Mouse (Mus musculus) midbrain, embryonic 12.5 days (tissue): ENCODE measurements around the gene Irf2. TPM values are rescaled to one million over a fixed set of nuclear protein-coding genes. Genes with fewer than 3 reads are reported as not detected.

ENCODE experiments used
- ATAC-seq: fragments of 200-750 bp; cut with Nextera tagmentation; 2 replicates; pipeline ENCODE4 v1.8.0; 2017; ENCODE audit warnings: low read depth, moderate TSS enrichment, moderate library complexity; ENCODE audit not compliant: low FRiP score
- H3K27ac ChIP-seq: fragments of 300-500 bp; sonication (generic); replicated peaks from 2 replicates; pipeline ENCODE4 v1.5.1; 2016; ENCODE audit warnings: mild to moderate bottlenecking
- H3K27me3 ChIP-seq: fragments of 300-500 bp; sonication (generic); 2 replicates; pipeline ENCODE4 v1.6.1; 2016; ENCODE audit warnings: mild to moderate bottlenecking
- H3K36me3 ChIP-seq: fragments of 300-500 bp; sonication (generic); 2 replicates; pipeline ENCODE4 v1.6.1; 2016
- H3K4me1 ChIP-seq: fragments of 300-500 bp; sonication (generic); 2 replicates; pipeline ENCODE4 v1.6.1; 2016
- H3K4me2 ChIP-seq: fragments of 300-500 bp; sonication (generic); replicated peaks from 2 replicates; pipeline ENCODE4 v1.6.1; 2016; ENCODE audit warnings: mild to moderate bottlenecking, moderate library complexity
- H3K4me3 ChIP-seq: fragments of 300-500 bp; sonication (generic); 2 replicates; pipeline ENCODE4 v1.5.1; 2016; ENCODE audit warnings: mild to moderate bottlenecking
- H3K9ac ChIP-seq: fragments of 300-500 bp; sonication (generic); replicated peaks from 2 replicates; pipeline ENCODE4 v1.6.1; 2016; ENCODE audit warnings: mild to moderate bottlenecking, moderate library complexity
- H3K9me3 ChIP-seq: fragments of 300-500 bp; sonication (generic); 2 replicates; pipeline ENCODE4 v1.6.1; 2016; ENCODE audit warnings: mild to moderate bottlenecking
- WGBS: fragments of 180-500 bp; shearing (Covaris S2); methylation state at CpG from one replicate; pipeline ENCODE4 v1.1.7; 2016; 5-methylcytosine and 5-hydroxymethylcytosine counted together
- polyA plus RNA-seq: library from polyadenylated mRNA; unstranded; fragments of >200 nt; fragmentation: Nextera tagmentation; extraction: Ambion mirVana; gene quantifications from 2 replicates; pipeline ENCODE4 v1.2.1, GENCODE M21; 2016

The Irf2 gene
- polyA plus RNA-seq, 1 experiment from 2014 or later = 7.7 TPM

DNA sequence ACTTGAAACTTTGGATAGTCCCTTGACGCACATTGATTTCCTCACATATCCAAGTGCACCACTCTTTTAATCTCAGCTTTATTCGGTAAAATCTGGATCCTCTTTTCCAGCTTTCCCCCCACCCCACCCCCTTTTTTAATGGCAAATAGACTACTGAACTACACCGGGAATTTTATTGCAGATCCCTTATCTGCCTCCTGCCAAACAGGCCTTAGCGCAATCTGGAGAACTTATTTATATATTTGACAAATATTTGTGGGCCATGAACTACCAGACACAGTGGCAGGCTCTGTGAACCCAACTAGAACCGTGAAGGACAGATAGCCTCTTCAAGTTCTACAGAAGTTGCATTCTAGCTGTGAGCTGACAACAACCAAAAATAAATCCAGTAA lies 3.2 kb downstream of the Irf2 start:
- peaks cover 5% of the 10 kb centered on the region; the same call in 1 of the 2 replicates for H3K27me3 ChIP-seq
- no peaks in the 10 kb centered on the region for H3K36me3 ChIP-seq
- no peak for ATAC-seq
- H3K4me3 ChIP-seq = no peak overlapping the region
- H3K4me1 ChIP-seq = peaks cover 12% of the 10 kb centered on the region
- 91% methylated on average over 5 of the region's 5 CpGs for WGBS
- no peak overlapping the region for H3K9ac ChIP-seq
- no peak overlapping the region for H3K4me2 ChIP-seq
- H3K9me3 ChIP-seq = no peaks in the 10 kb centered on the region
- H3K27ac ChIP-seq = no peak overlapping the region

GRCm38 (mm10) chr8:46745464-46745863 lies 5.9 kb downstream of the Irf2 start:
- Histone ChIP-seq H3K9me3 (no peaks in the 10 kb centered on the region), H3K4me3 (no peak overlapping the region), H3K27me3 (no peaks in the 10 kb centered on the region), H3K27ac (no peak overlapping the region), H3K36me3 (no peaks in the 10 kb centered on the region), H3K9ac (no peak overlapping the region), H3K4me2 (no peak overlapping the region), H3K4me1 (peaks cover 12% of the 10 kb centered on the region)
- ATAC-seq = no peak
- WGBS = 89% methylated on average over 1 of the region's 1 CpGs

DNA sequence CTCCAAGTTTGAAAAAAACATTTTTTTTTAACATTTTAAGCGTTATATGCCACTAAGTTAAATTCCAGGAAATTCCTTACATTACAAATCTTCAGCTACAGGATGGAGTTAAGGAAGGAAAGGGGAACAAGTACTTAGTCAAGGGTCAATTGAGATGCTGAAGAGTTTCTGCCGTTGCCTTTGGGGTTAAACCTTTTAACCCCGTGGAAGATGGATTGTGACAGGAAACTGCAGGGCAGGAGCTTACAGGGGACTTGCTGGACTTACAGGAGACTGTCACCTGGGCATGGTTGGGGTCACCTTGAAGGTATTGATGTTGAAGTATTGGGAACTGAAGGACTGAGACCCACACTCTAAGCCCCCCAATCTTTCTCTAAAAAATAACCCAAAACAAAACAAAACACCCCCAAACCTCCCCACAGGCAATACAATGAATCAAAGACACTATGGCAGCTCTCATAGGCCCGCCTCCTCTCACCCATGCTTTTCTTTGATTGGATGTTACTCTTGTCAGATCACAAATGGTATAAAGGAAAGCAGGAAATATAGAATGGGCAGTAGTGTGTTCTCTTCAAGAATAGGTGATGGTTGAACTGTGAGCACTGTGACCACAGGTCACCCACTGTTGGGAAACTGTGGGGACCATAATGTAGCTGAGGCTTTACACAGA lies 7.9 kb downstream of the Irf2 start:
- no peaks in the 10 kb centered on the region for H3K27me3 ChIP-seq

GRCm38 (mm10) chr8:46750000-46750399 lies 10.5 kb downstream of the Irf2 start:
- WGBS = 54% methylated on average over 5 of the region's 5 CpGs
- H3K9ac ChIP-seq = no peak overlapping the region
- H3K27me3 ChIP-seq = no peaks in the 10 kb centered on the region
- H3K4me2 ChIP-seq = no peak overlapping the region
- H3K9me3 ChIP-seq = no peaks in the 10 kb centered on the region
- H3K4me1 ChIP-seq = peaks cover 6% of the 10 kb centered on the region; the same call in 1 of the 2 replicates
- no peak for ATAC-seq
- no peak overlapping the region for H3K4me3 ChIP-seq
- no peak overlapping the region for H3K27ac ChIP-seq
- no peaks in the 10 kb centered on the region for H3K36me3 ChIP-seq

More for the DNA sequence above, 7.9 kb downstream of the Irf2 start:
- H3K9ac ChIP-seq = no peak overlapping the region
- ATAC-seq = no peak
- 52% methylated on average over 4 of the region's 4 CpGs for WGBS
- no peak overlapping the region for H3K4me3 ChIP-seq
- H3K9me3 ChIP-seq = no peaks in the 10 kb centered on the region
- H3K4me1 ChIP-seq = 0 out of 2 replicates have a peak, but pooled peaks cover 6% of the 10 kb centered on the region
- no peak overlapping the region for H3K27ac ChIP-seq
- no peaks in the 10 kb centered on the region for H3K36me3 ChIP-seq
- H3K4me2 ChIP-seq = no peak overlapping the region

DNA sequence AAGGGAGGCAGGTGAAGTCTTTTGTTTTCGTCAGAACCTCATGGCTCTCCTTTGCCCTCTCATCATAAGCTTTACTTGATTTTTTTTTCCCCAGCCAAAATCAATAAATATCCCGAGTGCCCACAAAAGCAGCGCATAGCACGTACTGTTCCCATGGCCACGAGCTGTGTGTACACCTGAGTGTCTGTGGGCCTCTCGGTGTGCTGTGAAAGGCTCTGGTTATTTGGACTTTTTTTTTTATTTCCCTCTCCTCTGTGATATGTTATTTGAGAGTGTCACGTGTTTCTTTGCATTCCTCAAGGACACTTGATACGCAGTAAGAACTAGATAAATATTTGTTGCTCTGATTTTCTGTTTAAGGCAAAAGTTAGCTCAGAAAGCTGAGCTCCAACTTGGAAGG lies 11.0 kb downstream of the Irf2 start:
- Histone ChIP-seq H3K36me3 (no peaks in the 10 kb centered on the region), H3K9me3 (no peaks in the 10 kb centered on the region), H3K27ac (no peak overlapping the region), H3K4me2 (no peak overlapping the region), H3K4me1 (peaks cover 6% of the 10 kb centered on the region; the same call in 1 of the 2 replicates), H3K27me3 (no peaks in the 10 kb centered on the region), H3K9ac (no peak overlapping the region), H3K4me3 (no peak overlapping the region)
- 71% methylated on average over 8 of the region's 8 CpGs for WGBS
- ATAC-seq = no peak

GRCm38 (mm10) chr8:46751151-46751550 lies 11.6 kb downstream of the Irf2 start:
- H3K27me3 ChIP-seq = no peaks in the 10 kb centered on the region
- peaks cover 6% of the 10 kb centered on the region; the same call in 1 of the 2 replicates for H3K4me1 ChIP-seq
- 74% methylated on average over 4 of the region's 4 CpGs for WGBS
- H3K9me3 ChIP-seq = no peaks in the 10 kb centered on the region
- H3K4me2 ChIP-seq = no peak overlapping the region
- no peaks in the 10 kb centered on the region for H3K36me3 ChIP-seq
- no peak overlapping the region for H3K4me3 ChIP-seq
- ATAC-seq = no peak
- H3K9ac ChIP-seq = no peak overlapping the region
- H3K27ac ChIP-seq = no peak overlapping the region

GRCm38 (mm10) chr8:46752986-46753385 lies 13.5 kb downstream of the Irf2 start:
- Histone ChIP-seq H3K9ac (no peak overlapping the region), H3K36me3 (no peaks in the 10 kb centered on the region), H3K4me2 (no peak overlapping the region), H3K27me3 (no peaks in the 10 kb centered on the region), H3K27ac (no peak overlapping the region), H3K4me3 (no peak overlapping the region), H3K9me3 (no peaks in the 10 kb centered on the region), H3K4me1 (peaks cover 6% of the 10 kb centered on the region; the same call in 1 of the 2 replicates)
- WGBS = 65% methylated on average over 12 of the region's 12 CpGs
- no peak for ATAC-seq

GRCm38 (mm10) chr8:46754355-46754754 lies 14.8 kb downstream of the Irf2 start:
- Histone ChIP-seq H3K27me3 (no peaks in the 10 kb centered on the region), H3K27ac (no peak overlapping the region), H3K9me3 (no peaks in the 10 kb centered on the region), H3K4me3 (no peak overlapping the region), H3K4me1 (peaks cover 6% of the 10 kb centered on the region; the same call in 1 of the 2 replicates), H3K9ac (no peak overlapping the region), H3K36me3 (no peaks in the 10 kb centered on the region), H3K4me2 (no peak overlapping the region)
- ATAC-seq = no peak
- WGBS = 96% methylated on average over 5 of the region's 5 CpGs

DNA sequence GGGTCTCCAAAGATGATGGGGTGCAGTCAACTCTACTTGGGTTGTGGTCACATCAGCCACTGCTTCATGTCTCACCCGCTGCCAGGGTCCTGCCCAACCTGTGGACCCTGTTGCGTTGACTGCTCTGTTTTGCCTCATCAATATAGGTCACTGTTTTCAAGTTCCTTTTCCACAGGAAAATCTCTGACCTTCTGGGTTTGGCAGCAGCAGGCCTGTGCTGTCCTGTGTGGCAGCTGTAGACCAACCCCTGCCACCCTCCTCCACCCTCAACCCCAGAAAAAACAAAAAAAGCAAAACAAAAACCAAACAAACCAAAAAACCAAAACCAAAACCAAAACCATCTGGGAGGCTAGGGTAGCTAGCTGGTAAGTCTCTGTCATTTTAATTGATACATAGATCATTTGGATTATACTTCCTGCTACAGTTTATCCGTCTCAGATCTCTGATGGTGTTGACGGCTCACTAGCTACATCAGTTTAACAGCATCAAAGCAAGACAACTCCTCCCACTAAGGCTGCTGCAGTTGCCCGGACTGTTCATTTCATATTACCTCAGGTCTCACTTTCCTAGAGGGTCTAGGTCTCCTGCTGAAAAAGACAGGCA lies 16.3 kb downstream of the Irf2 start:
- Histone ChIP-seq H3K27ac (no peak overlapping the region), H3K27me3 (no peaks in the 10 kb centered on the region), H3K4me2 (no peak overlapping the region), H3K4me3 (no peak overlapping the region), H3K36me3 (no peaks in the 10 kb centered on the region), H3K9me3 (no peaks in the 10 kb centered on the region), H3K9ac (no peak overlapping the region), H3K4me1 (no peaks in the 10 kb centered on the region; the same call in 1 of the 2 replicates)
- no peak for ATAC-seq
- WGBS = 90% methylated on average over 5 of the region's 5 CpGs

DNA sequence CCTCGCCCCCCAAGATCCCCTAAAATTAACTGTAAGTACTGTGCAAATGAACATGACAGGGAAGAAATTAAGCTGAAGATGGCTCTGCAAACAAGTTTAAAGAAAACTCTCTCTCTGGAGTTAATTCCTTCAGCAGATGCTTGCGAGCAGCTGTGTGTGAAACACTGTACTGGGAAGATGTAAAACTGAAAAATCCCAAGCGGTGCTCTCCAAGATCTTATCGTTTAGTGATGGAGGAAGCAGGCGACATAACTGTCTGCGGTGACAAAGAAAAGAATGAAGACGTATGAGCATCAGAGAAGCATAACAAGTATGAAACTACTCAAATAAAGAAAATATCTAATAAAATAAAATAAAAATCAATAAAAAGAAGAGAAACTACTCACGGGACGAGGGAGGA lies 18.1 kb downstream of the Irf2 start:
- no peak overlapping the region for H3K4me3 ChIP-seq
- no peaks in the 10 kb centered on the region for H3K9me3 ChIP-seq
- H3K27me3 ChIP-seq = no peaks in the 10 kb centered on the region
- 92% methylated on average over 9 of the region's 9 CpGs for WGBS
- H3K27ac ChIP-seq = no peak overlapping the region
- no peaks in the 10 kb centered on the region; the same call in 1 of the 2 replicates for H3K4me1 ChIP-seq
- no peak overlapping the region for H3K9ac ChIP-seq
- no peaks in the 10 kb centered on the region for H3K36me3 ChIP-seq
- no peak for ATAC-seq
- no peak overlapping the region for H3K4me2 ChIP-seq

DNA sequence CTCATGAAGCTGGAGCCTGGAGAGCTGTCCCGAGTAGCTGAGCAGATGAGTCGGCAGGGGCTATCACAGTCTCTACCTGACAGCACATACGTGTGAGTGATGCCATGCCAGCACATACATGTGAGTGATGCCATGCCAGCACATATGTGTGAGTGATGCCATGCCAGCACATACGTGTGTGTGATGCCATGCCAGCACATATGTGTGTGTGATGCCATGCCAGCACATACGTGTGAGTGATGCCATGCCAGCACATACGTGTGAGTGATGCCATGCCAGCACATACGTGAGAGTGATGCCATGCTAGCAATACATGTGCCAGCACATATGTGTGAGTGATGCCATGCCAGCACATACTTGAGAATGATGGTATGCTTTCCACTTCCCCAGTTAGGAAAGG lies 18.6 kb downstream of the Irf2 start:
- Histone ChIP-seq H3K9ac (no peak overlapping the region), H3K4me2 (no peak overlapping the region), H3K4me3 (no peak overlapping the region), H3K4me1 (no peaks in the 10 kb centered on the region; the same call in 1 of the 2 replicates), H3K9me3 (no peaks in the 10 kb centered on the region), H3K36me3 (no peaks in the 10 kb centered on the region), H3K27ac (no peak overlapping the region), H3K27me3 (no peaks in the 10 kb centered on the region)
- ATAC-seq = no peak
- 95% methylated on average over 7 of the region's 7 CpGs for WGBS

DNA sequence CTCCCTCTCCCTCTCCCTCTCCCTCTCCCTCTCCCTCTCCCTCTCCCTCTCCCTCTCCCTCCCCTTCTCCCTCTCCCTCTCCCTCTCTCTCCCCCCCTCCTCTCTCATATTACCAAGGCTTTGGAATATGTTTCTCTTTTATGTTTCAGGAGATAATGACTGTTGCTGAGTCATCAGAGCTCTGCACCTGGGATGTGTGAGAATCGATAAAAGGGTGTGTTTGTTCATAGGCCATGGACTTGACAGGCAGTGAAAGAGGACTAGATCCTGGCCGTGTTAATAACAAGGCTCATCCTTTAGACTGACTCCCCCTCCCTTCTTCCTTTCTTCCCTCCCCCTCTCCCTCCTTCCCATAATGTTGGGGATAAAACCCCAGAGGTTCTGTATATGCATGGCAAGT lies 19.1 kb downstream of the Irf2 start:
- no peak overlapping the region for H3K4me3 ChIP-seq
- H3K27me3 ChIP-seq = no peaks in the 10 kb centered on the region
- 76% methylated on average over 2 of the region's 2 CpGs for WGBS
- H3K9me3 ChIP-seq = no peaks in the 10 kb centered on the region
- ATAC-seq = no peak
- H3K4me2 ChIP-seq = no peak overlapping the region
- no peak overlapping the region for H3K27ac ChIP-seq
- H3K4me1 ChIP-seq = no peaks in the 10 kb centered on the region
- no peak overlapping the region for H3K9ac ChIP-seq
- H3K36me3 ChIP-seq = no peaks in the 10 kb centered on the region
